Mouse (Mus musculus) hindbrain, embryonic 13.5 days (tissue): ENCODE data around the gene Fam229a. TPM values are rescaled to one million over a fixed set of nuclear protein-coding genes. Genes with fewer than 3 reads are reported as not detected.

Experiments
- polyA plus RNA-seq: library from polyadenylated mRNA; unstranded; fragments of >200 nt; fragmentation: Nextera tagmentation; extraction: Ambion mirVana; gene quantifications from 2 replicates; pipeline ENCODE4 v1.2.1, GENCODE M21; 2015

The Fam229a gene
- polyA plus RNA-seq, 1 experiment from 2014 or later = not detected

Other genes with a start within 250 kb of the Fam229a start
- gene C77080, start 229.8 kb upstream of the Fam229a start, polyA plus RNA-seq = 5.3 and 5.4 TPM in 2 replicates
- 1.1 and 1.4 TPM in 2 replicates for gene Sync, start 203.6 kb upstream of the Fam229a start, polyA plus RNA-seq
- gene Rbbp4, start 155.8 kb upstream of the Fam229a start, polyA plus RNA-seq = 366 and 373 TPM in 2 replicates
- 26.8 and 28.8 TPM in 2 replicates for gene Zbtb8os, start 155.5 kb upstream of the Fam229a start, polyA plus RNA-seq
- 18.9 and 20.7 TPM in 2 replicates for gene Zbtb8a, start 113.1 kb upstream of the Fam229a start, polyA plus RNA-seq
- 13.6 and 13.9 TPM in 2 replicates for gene Zbtb8b, start 50.3 kb upstream of the Fam229a start, polyA plus RNA-seq
- 34.9 and 36.2 TPM in 2 replicates for gene Bsdc1, start 29.6 kb upstream of the Fam229a start, polyA plus RNA-seq
- gene Tssk3, start 168 bp upstream of the Fam229a start, polyA plus RNA-seq = 0.13 TPM in 1 of 2 replicates, not detected in the other
- 1,788 and 1,829 TPM in 2 replicates for gene Marcksl1, start 22.4 kb downstream of the Fam229a start, polyA plus RNA-seq
- gene Hdac1, start 51.5 kb downstream of the Fam229a start, polyA plus RNA-seq = 111 and 113 TPM in 2 replicates
- 7.6 and 11.1 TPM in 2 replicates for gene Lck, start 82.5 kb downstream of the Fam229a start, polyA plus RNA-seq
- 0.80 and 0.87 TPM in 2 replicates for gene Fam167b, start 87.4 kb downstream of the Fam229a start, polyA plus RNA-seq
- 208 and 212 TPM in 2 replicates for gene Eif3i, start 109.5 kb downstream of the Fam229a start, polyA plus RNA-seq
- 195 and 196 TPM in 2 replicates for gene Tmem234, start 109.5 kb downstream of the Fam229a start, polyA plus RNA-seq
- 4.0 and 4.3 TPM in 2 replicates for gene Dcdc2b, start 123.1 kb downstream of the Fam229a start, polyA plus RNA-seq
- gene Iqcc, start 127.9 kb downstream of the Fam229a start, polyA plus RNA-seq = 30.0 and 37.8 TPM in 2 replicates
- gene Ccdc28b, start 132.8 kb downstream of the Fam229a start, polyA plus RNA-seq = 130 and 135 TPM in 2 replicates
- gene Txlna, start 149.9 kb downstream of the Fam229a start, polyA plus RNA-seq = 56.8 and 58.1 TPM in 2 replicates
- 15.7 and 17.6 TPM in 2 replicates for gene Kpna6, start 181.6 kb downstream of the Fam229a start, polyA plus RNA-seq
- gene Tmem39b, start 205.6 kb downstream of the Fam229a start, polyA plus RNA-seq = 16.8 and 18.4 TPM in 2 replicates